Mouse (Mus musculus) kidney, adult 18-20 months (tissue): Measurements from ENCODE around the gene C1galt1.

Experiments used
- DNase-seq: peaks from one replicate; pipeline ENCODE4 v3.0.0; 2021

Gene C1galt1

GRCm38 (mm10) chr6:7844802-7845679 lies at the start of gene C1galt1:
TSS of gene C1galt1 (plus strand) at chr6:7844842.
- DNase-seq: peak; percentile 72

- DNase-seq: no peak
These were observed 44.7 kb upstream of the C1galt1 start for GRCm38 (mm10) chr6:7799969-7800368.

- DNase-seq: no peak
These were observed 40.7 kb upstream of the C1galt1 start for GRCm38 (mm10) chr6:7803765-7804542.

- no peak for DNase-seq
These were observed 30.5 kb upstream of the C1galt1 start for GRCm38 (mm10) chr6:7814146-7814545.

- DNase-seq: no peak
These were observed 28.4 kb upstream of the C1galt1 start for GRCm38 (mm10) chr6:7816233-7816632.

- DNase-seq: no peak
These were observed 22.0 kb upstream of the C1galt1 start for GRCm38 (mm10) chr6:7822688-7823087.

GRCm38 (mm10) chr6:7830793-7831192 lies 13.8 kb upstream of the C1galt1 start:
- no peak for DNase-seq

- no peak for DNase-seq
These were observed 12.0 kb upstream of the C1galt1 start for GRCm38 (mm10) chr6:7832564-7833175.

GRCm38 (mm10) chr6:7843726-7844411 lies 773 bp upstream of the C1galt1 start:
- no peak for DNase-seq

- DNase-seq: peak; percentile 98
These were observed 235 bp upstream of the C1galt1 start for GRCm38 (mm10) chr6:7844412-7844801.

- DNase-seq: no peak
These were observed 1.0 kb downstream of the C1galt1 start for GRCm38 (mm10) chr6:7845680-7846017.

- no peak for DNase-seq
These were observed 2.2 kb downstream of the C1galt1 start for GRCm38 (mm10) chr6:7846726-7847439.

- no peak for DNase-seq
These were observed 3.4 kb downstream of the C1galt1 start for GRCm38 (mm10) chr6:7847890-7848508.

GRCm38 (mm10) chr6:7848714-7849113 lies 4.1 kb downstream of the C1galt1 start:
- DNase-seq: no peak

- no peak for DNase-seq
These were observed 6.4 kb downstream of the C1galt1 start for GRCm38 (mm10) chr6:7851036-7851435.

GRCm38 (mm10) chr6:7852919-7853318 lies 8.3 kb downstream of the C1galt1 start:
- DNase-seq: no peak

GRCm38 (mm10) chr6:7853461-7853860 lies 8.8 kb downstream of the C1galt1 start:
- DNase-seq: no peak

- no peak for DNase-seq
These were observed 12.1 kb downstream of the C1galt1 start for GRCm38 (mm10) chr6:7856682-7857290.

- DNase-seq: no peak
These were observed 13.0 kb downstream of the C1galt1 start for GRCm38 (mm10) chr6:7857356-7858247.

GRCm38 (mm10) chr6:7858586-7858985 lies 13.9 kb downstream of the C1galt1 start:
- DNase-seq: no peak
